Mouse (Mus musculus): ENCODE results near the gene Tmprss7.

Gene Tmprss7

GRCm38 (mm10) chr16:45629497-45630105 lies 63.9 kb downstream of the Tmprss7 start:
- no peak for DNase-seq (ENCODE audit: low spot score in 2 of 2)

DNA sequence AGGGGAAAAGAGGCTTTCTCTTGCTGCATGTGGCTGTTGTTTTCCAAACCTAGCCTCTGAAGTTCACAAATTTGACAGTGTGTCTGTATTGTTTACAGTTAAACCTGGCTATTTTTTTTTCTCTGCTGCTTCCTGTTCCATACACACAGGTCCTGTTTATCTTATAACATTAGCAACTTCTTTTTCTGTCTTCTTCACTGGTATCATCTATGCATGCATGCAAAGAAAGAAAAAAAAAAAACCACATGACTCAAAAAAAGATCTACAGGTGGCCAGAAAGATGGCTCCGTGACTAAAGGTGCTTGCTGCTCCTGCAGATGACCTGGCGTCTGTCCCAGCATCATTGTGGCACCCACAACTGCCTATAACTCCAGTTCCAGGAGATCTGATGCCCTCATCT lies 68.1 kb downstream of the Tmprss7 start:
- DNase-seq (ENCODE audit: low spot score in 2 of 2): no peak

DNA sequence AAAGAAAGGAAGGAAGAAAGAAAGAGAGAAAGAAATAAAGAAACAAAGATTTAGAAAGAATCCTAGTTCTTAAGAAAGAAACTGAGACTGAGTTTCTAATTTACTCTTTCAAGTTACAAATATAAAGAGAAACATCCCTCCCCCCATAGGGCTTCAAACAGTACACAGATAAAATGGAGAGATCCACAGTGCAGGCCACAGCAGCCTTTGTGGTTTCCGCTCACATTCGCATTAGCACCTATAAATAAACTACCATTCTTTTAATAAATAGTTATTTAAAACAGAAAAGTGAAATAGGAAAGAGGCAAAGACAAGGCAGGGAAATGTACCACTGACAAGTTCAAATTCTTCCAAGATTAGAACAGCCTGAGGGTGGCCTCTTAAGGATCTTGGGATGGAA lies 68.7 kb downstream of the Tmprss7 start:
- no peak for DNase-seq (ENCODE audit: low spot score in 2 of 2)

- DNase-seq (ENCODE audit: low spot score in 2 of 2): no peak
These were observed 70.2 kb downstream of the Tmprss7 start for GRCm38 (mm10) chr16:45623230-45623629.

GRCm38 (mm10) chr16:45619751-45620375 lies 73.6 kb downstream of the Tmprss7 start:
- DNase-seq (ENCODE audit: low spot score in 2 of 2): no peak

DNA sequence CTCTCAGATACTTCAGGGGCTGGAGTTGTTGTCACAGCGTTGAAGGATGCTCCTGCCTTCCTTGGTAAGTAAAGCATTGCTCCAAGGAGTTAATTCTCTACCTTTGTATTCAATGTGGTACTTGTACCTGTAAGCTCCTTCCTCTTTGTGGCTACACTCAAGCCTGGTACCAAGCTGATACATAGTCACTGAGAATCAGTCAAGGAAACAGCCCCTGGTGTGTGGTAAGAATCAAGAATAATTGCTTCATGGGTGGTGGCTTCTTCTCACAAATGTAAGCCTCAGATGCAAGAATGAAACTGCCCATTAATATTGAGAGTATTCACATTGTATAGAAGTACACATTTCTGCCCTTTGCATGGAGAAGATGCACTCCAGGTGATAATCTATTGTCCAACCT lies 77.5 kb downstream of the Tmprss7 start:
- DNase-seq (ENCODE audit: low spot score in 2 of 2): no peak

GRCm38 (mm10) chr16:45613247-45613646 lies 80.2 kb downstream of the Tmprss7 start:
- DNase-seq (ENCODE audit: low spot score in 2 of 2): no peak

DNA sequence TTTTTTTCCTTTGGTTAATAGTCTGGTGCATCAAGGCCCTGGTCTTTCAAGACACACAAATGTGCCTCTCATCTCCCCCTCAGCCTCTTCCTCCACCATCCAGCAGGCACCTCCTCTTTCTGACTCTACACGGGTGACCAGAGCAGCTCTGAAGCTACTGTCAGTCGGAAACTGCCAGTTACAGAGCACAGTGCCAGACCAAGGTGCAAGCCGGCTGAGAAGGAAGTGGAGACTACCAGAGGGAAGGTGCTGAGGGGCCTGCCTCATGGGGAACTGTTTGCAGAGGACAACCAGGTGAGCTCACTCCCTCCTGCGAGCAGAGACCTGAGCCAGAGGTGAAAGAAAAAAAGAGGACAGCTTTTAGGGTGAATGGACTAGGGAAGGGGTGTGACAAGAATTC lies 83.2 kb downstream of the Tmprss7 start, which contains the start of gene Gcsam:
TSS of gene Gcsam (plus strand) at position 114 of the 400 bp plus-strand sequence.
- no peak for DNase-seq (ENCODE audit: low spot score in 2 of 2)

DNA sequence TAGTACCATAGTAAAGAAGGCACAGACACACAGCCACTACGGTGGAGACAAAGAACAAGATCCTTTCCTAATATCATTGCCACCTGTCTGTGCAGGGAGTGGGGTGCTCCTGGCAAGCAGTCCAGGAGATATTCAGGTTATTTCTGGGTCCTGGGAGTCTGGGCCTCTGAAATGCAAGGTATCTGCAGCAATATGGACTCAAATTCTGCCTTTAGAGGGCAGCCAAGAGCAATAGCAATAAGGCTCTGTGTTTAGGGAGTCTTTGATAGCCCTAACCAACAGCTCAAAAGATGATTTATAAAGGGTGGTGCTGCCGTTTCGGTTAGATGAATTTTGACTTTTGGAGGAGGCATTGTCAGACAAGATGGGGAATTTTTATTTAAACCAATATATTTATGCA lies 84.2 kb downstream of the Tmprss7 start:
- peak in 1 of 2 experiments; percentile 3 for DNase-seq (ENCODE audit: low spot score in 2 of 2)

- no peak for DNase-seq (ENCODE audit: low spot score in 2 of 2)
These were observed 84.9 kb downstream of the Tmprss7 start for GRCm38 (mm10) chr16:45608481-45608954.

Measured in cerebellum, postnatal 4 days (tissue).